ENCODE assay signal across 9 mouse cellular contexts in genomic region chr2:11530101-11530500, GRCm38 (mm10). TPM values are rescaled to one million over a fixed set of nuclear protein-coding genes. Genes with fewer than 3 reads are reported as not detected.
DNase-seq lines count a peak whose midpoint lies in the region; ATAC-seq and TF ChIP-seq lines count a peak whose summit lies in the region.
"Had no signal": no experiment of that assay in that cellular context is flagged by ENCODE, and none has a peak within 500 bp of the region (broad histone marks: within the 10 kb centered on the region; RNA-seq: fewer than 3 reads in every experiment).

No protein-coding gene starts in this region.

- H3K27me3 ChIP-seq in lung, embryonic 14.5 days (ENCODE audit: insufficient read depth, low read length) = no peaks in the 10 kb centered on the region
- H3K27me3 ChIP-seq: liver, embryonic 15.5 days had no signal

- no peak overlapping the region for H3K27ac ChIP-seq in lung, embryonic 14.5 days (ENCODE audit: low read depth)
- H3K27ac ChIP-seq: liver, embryonic 15.5 days had no signal

- H3K36me3 ChIP-seq in lung, embryonic 14.5 days (ENCODE audit: insufficient read depth) = no peaks in the 10 kb centered on the region
- H3K36me3 ChIP-seq: liver, embryonic 15.5 days had no signal

- H3K9ac ChIP-seq in lung, embryonic 14.5 days = no peak overlapping the region
- H3K9ac ChIP-seq: liver, embryonic 15.5 days had no signal

- no peak for TF ChIP-seq CTCF in lung, embryonic 14.5 days (IDR thresholded peaks at IDR 0.05; ENCODE audit: low read depth)

- H3K4me3 ChIP-seq in lung, embryonic 14.5 days (ENCODE audit: low read depth, low read length) = no peak overlapping the region
- H3K4me3 ChIP-seq: liver, embryonic 15.5 days had no signal

- 61% methylated on average over 6 of the region's 6 CpGs for WGBS in lung, embryonic 14.5 days

- no peak for ATAC-seq in lung, embryonic 14.5 days (ENCODE audit: insufficient read depth)
- ATAC-seq in activated CD4-positive, CD25-positive, alpha-beta regulatory T cell, adult 4 months = no peak

- no peaks in the 10 kb centered on the region; the same call in 1 of the 2 replicates for H3K4me1 ChIP-seq in lung, embryonic 14.5 days (ENCODE audit: insufficient read depth)

- no peaks in the 10 kb centered on the region for H3K9me3 ChIP-seq in lung, embryonic 14.5 days (ENCODE audit: low read depth, low read length)
- H3K9me3 ChIP-seq: liver, embryonic 15.5 days had no signal

- H3K4me2 ChIP-seq in lung, embryonic 14.5 days = no peak overlapping the region
- H3K4me2 ChIP-seq: liver, embryonic 15.5 days had no signal

- DNase-seq in cerebellum, postnatal 10 days = peak; percentile 63 to 68
- no peak for DNase-seq in cerebellum, adult 9-11 months
- DNase-seq in 3T3-L1 (ENCODE audit: low read depth, low spot score) = peak; percentile 90
- DNase-seq in frontal cortex, postnatal 14 days (ENCODE audit: low spot score in 2 of 2) = peak; percentile 34 to 49
- DNase-seq in lung, embryonic 14.5 days = peak; percentile 32
- DNase-seq in thymus, postnatal 14 days = no peak
- no peak for DNase-seq in cerebellum, adult 8-10 months

RNA-seq across cellular contexts. Expression of gene Pfkfb3, which starts 23.8 kb away (rescaled TPM):
- 28.8 and 30.0 TPM in 2 replicates for polyA plus RNA-seq in lung, embryonic 14.5 days (2014; fragmentation: Nextera tagmentation; extraction: Ambion mirVana)
- 10 to 100 TPM; 11.2 to 18.2 TPM for polyA plus RNA-seq in activated CD4-positive, CD25-positive, alpha-beta regulatory T cell, adult 4 months (2017; shearing (Covaris generic))

Comparison
In these comparisons a context has a peak if more than half of its experiments do, and no peak if none do; other contexts are left out.
1. DNase-seq: peak in cerebellum, postnatal 10 days (2 of 2), 3T3-L1 (single experiment), frontal cortex, postnatal 14 days (2 of 2) and lung, embryonic 14.5 days (single experiment); none in cerebellum, adult 9-11 months (single experiment), thymus, postnatal 14 days (single experiment) and cerebellum, adult 8-10 months (single experiment).